Mouse (Mus musculus): ENCODE results near the gene Atp23. TPM values are rescaled to one million over a fixed set of nuclear protein-coding genes. Genes with fewer than 3 reads are reported as not detected.
A peak's percentile ranks its signal among the peaks of the same experiment; 100 is the strongest.

Gene Atp23
- polyA plus RNA-seq, 1 experiment from 2014 or later, result 15.4 TPM

GRCm38 (mm10) chr10:126901488-126901843, 311 bp upstream of the Atp23 start:
- Histone ChIP-seq H3K36me3 (peaks cover 16% of the 10 kb centered on the region), H3K27ac (peak overlapping the region; percentile 87; the same call in 1 of the 2 replicates), H3K9me3 (no peaks in the 10 kb centered on the region), H3K27me3 (ENCODE audit: insufficient read depth, poor library complexity, severe bottlenecking) (0 out of 2 replicates have a peak, but pooled peaks cover 5% of the 10 kb centered on the region), H3K4me3 (peak overlapping the region; percentile 83), H3K4me1 (replicated peaks) (peaks cover 16% of the 10 kb centered on the region)
- no peak for DNase-seq (ENCODE audit: low spot score)
- 2% methylated on average over 4 of the region's 4 CpGs for WGBS

DNA sequence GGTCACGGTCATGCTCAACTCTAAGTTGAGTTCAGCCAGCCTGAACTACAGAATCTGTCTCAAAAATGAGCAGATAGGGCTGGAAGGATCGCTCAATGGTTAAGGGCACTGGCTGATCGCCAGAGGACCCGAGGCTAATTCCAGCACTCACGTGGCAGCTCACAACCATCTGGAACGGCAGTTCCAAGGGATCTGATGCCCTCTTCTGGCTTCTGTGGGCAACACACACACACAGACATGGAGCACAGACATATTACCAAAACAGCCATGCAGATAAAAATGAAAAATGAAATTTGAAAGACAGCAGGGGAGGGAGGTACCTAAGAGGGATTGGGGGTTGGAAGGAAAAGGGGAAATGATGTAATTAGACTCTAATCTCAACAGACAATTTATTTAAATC, 5.3 kb downstream of the Atp23 start:
- Histone ChIP-seq H3K27ac (no peak overlapping the region), H3K4me3 (no peak overlapping the region), H3K9me3 (no peaks in the 10 kb centered on the region), H3K27me3 (ENCODE audit: insufficient read depth, poor library complexity, severe bottlenecking) (no peaks in the 10 kb centered on the region), H3K36me3 (peaks cover 68% of the 10 kb centered on the region), H3K4me1 (replicated peaks) (peaks cover 11% of the 10 kb centered on the region)
- WGBS, result 61% methylated on average over 6 of the region's 6 CpGs
- DNase-seq (ENCODE audit: low spot score), result no peak

GRCm38 (mm10) chr10:126894061-126894460, 7.1 kb downstream of the Atp23 start:
- 97% methylated on average over 15 of the region's 15 CpGs for WGBS
- no peaks in the 10 kb centered on the region for H3K4me1 ChIP-seq (replicated peaks)
- no peak overlapping the region for H3K27ac ChIP-seq
- no peak overlapping the region for H3K4me3 ChIP-seq
- H3K9me3 ChIP-seq, result 0 out of 2 replicates have a peak, but pooled peaks cover 1% of the 10 kb centered on the region
- peaks cover 84% of the 10 kb centered on the region for H3K36me3 ChIP-seq
- H3K27me3 ChIP-seq (ENCODE audit: insufficient read depth, poor library complexity, severe bottlenecking), result no peaks in the 10 kb centered on the region
- DNase-seq (ENCODE audit: low spot score), result no peak

GRCm38 (mm10) chr10:126893145-126893544, 8.0 kb downstream of the Atp23 start:
- Histone ChIP-seq H3K27me3 (ENCODE audit: insufficient read depth, poor library complexity, severe bottlenecking) (no peaks in the 10 kb centered on the region), H3K36me3 (peaks cover 84% of the 10 kb centered on the region), H3K9me3 (peaks cover 8% of the 10 kb centered on the region; the same call in 1 of the 2 replicates), H3K27ac (no peak overlapping the region), H3K4me3 (no peak overlapping the region), H3K4me1 (replicated peaks) (no peaks in the 10 kb centered on the region)
- no peak for DNase-seq (ENCODE audit: low spot score)
- WGBS, result 96% methylated on average over 7 of the region's 7 CpGs

DNA sequence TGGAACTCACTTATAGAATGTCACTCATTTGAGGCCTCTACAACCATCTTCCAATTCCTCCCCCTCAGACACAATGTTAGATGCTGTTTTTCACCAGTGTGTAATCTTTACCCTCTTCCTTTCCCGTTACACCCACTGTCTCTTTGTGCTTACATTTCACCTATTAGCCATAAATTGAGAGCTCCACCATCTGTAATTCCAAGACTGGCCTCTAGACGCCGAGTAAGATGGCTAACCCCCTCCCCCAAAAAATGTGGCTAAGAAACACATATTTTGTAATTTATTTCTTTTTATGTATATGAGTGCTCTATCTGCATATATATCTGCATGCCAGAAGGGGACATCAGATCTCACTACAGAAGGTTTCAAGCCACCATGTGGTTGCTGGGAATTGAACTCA, 27.4 kb downstream of the Atp23 start:
- Histone ChIP-seq H3K27me3 (ENCODE audit: insufficient read depth, poor library complexity, severe bottlenecking) (0 out of 2 replicates have a peak, but pooled peaks cover 3% of the 10 kb centered on the region), H3K9me3 (no peaks in the 10 kb centered on the region), H3K36me3 (no peaks in the 10 kb centered on the region), H3K4me3 (no peak overlapping the region), H3K4me1 (replicated peaks) (no peaks in the 10 kb centered on the region), H3K27ac (no peak overlapping the region)
- WGBS, result 90% methylated on average over 3 of the region's 3 CpGs
- DNase-seq (ENCODE audit: low spot score), result no peak

DNA sequence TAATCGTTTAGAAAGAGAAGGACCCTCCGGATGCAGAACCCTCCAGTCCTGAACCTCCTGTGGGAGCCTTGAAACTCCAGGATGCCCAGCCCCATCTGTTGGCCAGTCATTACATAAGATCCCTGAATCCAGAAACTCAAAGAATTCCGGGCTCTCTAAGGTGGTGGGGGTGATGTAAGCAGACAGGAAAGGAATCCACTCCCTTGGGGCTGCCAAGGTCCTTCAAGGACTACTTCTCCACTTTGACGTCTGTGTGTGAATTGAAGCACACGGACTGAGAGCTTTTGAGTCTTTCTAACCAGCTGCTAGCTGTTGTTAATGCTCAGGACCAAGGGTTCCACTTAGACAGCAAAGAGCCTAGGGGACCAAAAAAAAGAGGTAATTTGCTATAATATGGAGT, 28.9 kb downstream of the Atp23 start:
- H3K9me3 ChIP-seq, result no peaks in the 10 kb centered on the region
- no peaks in the 10 kb centered on the region for H3K36me3 ChIP-seq
- DNase-seq (ENCODE audit: low spot score), result no peak
- no peaks in the 10 kb centered on the region for H3K4me1 ChIP-seq (replicated peaks)
- no peak overlapping the region for H3K27ac ChIP-seq
- 0 out of 2 replicates have a peak, but pooled peaks cover 3% of the 10 kb centered on the region for H3K27me3 ChIP-seq (ENCODE audit: insufficient read depth, poor library complexity, severe bottlenecking)
- no peak overlapping the region for H3K4me3 ChIP-seq
- 74% methylated on average over 5 of the region's 5 CpGs for WGBS

GRCm38 (mm10) chr10:126869372-126870318, 31.5 kb downstream of the Atp23 start:
- Histone ChIP-seq H3K27ac (no peak overlapping the region), H3K36me3 (no peaks in the 10 kb centered on the region), H3K4me1 (replicated peaks) (no peaks in the 10 kb centered on the region), H3K9me3 (no peaks in the 10 kb centered on the region), H3K4me3 (no peak overlapping the region), H3K27me3 (ENCODE audit: insufficient read depth, poor library complexity, severe bottlenecking) (0 out of 2 replicates have a peak, but pooled peaks cover 3% of the 10 kb centered on the region)
- 30% methylated on average over 23 of the region's 23 CpGs for WGBS
- peak; percentile 73 for DNase-seq (ENCODE audit: low spot score)

- Histone ChIP-seq H3K4me3 (no peak overlapping the region), H3K27me3 (ENCODE audit: insufficient read depth, poor library complexity, severe bottlenecking) (0 out of 2 replicates have a peak, but pooled peaks cover 3% of the 10 kb centered on the region), H3K27ac (no peak overlapping the region), H3K4me1 (replicated peaks) (no peaks in the 10 kb centered on the region), H3K36me3 (no peaks in the 10 kb centered on the region), H3K9me3 (no peaks in the 10 kb centered on the region)
- 93% methylated on average over 8 of the region's 8 CpGs for WGBS
- no peak for DNase-seq (ENCODE audit: low spot score)
Observed at GRCm38 (mm10) chr10:126865284-126865683, 35.9 kb downstream of the Atp23 start.

GRCm38 (mm10) chr10:126862193-126862592, 39.0 kb downstream of the Atp23 start:
- no peak for DNase-seq (ENCODE audit: low spot score)
- Histone ChIP-seq H3K36me3 (no peaks in the 10 kb centered on the region), H3K4me1 (replicated peaks) (peaks cover 4% of the 10 kb centered on the region; the same call in 1 of the 2 replicates), H3K9me3 (no peaks in the 10 kb centered on the region), H3K4me3 (no peak overlapping the region), H3K27me3 (ENCODE audit: insufficient read depth, poor library complexity, severe bottlenecking) (no peaks in the 10 kb centered on the region), H3K27ac (no peak overlapping the region; the same call in 1 of the 2 replicates)
- 74% methylated on average over 12 of the region's 12 CpGs for WGBS

- Histone ChIP-seq H3K9me3 (no peaks in the 10 kb centered on the region; the same call in 1 of the 2 replicates), H3K4me1 (replicated peaks) (no peaks in the 10 kb centered on the region), H3K36me3 (no peaks in the 10 kb centered on the region), H3K27ac (no peak overlapping the region), H3K27me3 (ENCODE audit: insufficient read depth, poor library complexity, severe bottlenecking) (no peaks in the 10 kb centered on the region), H3K4me3 (no peak overlapping the region)
- DNase-seq (ENCODE audit: low spot score), result no peak
- 80% methylated on average over 10 of the region's 10 CpGs for WGBS
Observed at GRCm38 (mm10) chr10:126853286-126853685, 47.9 kb downstream of the Atp23 start.

DNA sequence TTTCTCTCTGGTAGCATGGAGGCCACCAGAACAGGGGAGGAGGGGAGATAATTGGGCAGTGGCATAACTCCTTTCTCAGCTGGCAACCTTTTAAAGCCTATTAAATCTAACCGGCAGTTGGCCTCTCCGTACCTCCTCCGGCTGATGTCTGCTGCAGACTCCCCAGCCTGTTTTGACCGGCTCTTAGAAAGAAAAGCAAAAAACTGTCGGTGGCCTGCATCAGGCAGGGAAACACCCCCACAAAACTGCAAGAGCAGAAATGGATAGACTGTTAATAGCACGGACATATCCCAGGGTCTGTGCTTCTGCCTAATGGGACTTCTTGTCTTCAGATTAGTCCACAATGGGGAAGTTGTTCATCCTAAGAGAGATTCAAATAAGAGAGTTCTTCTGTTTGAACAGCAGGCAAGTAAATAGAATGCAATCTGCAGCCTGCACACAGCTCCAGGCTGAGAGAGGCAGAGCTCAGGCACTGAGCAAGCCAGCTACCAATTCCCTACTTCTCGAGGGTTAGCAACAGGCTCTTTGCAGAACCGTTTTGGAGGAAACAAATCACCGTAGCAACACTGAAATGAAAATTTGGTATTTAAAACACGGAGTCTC, 55.7 kb downstream of the Atp23 start:
- Histone ChIP-seq H3K36me3 (no peaks in the 10 kb centered on the region), H3K4me1 (replicated peaks) (peaks cover 16% of the 10 kb centered on the region), H3K27me3 (ENCODE audit: insufficient read depth, poor library complexity, severe bottlenecking) (no peaks in the 10 kb centered on the region), H3K9me3 (no peaks in the 10 kb centered on the region; the same call in 1 of the 2 replicates), H3K4me3 (peak overlapping the region; percentile 13; the same call in 1 of the 2 replicates), H3K27ac (peak overlapping the region; percentile 66)
- DNase-seq (ENCODE audit: low spot score), result peak; percentile 23
- 28% methylated on average over 10 of the region's 10 CpGs for WGBS

- no peaks in the 10 kb centered on the region; the same call in 1 of the 2 replicates for H3K9me3 ChIP-seq
- no peaks in the 10 kb centered on the region for H3K27me3 ChIP-seq (ENCODE audit: insufficient read depth, poor library complexity, severe bottlenecking)
- H3K27ac ChIP-seq, result no peak overlapping the region
- 37% methylated on average over 12 of the region's 12 CpGs for WGBS
- no peaks in the 10 kb centered on the region for H3K36me3 ChIP-seq
- peaks cover 16% of the 10 kb centered on the region for H3K4me1 ChIP-seq (replicated peaks)
- no peak overlapping the region for H3K4me3 ChIP-seq
- peak; percentile 40 for DNase-seq (ENCODE audit: low spot score)
Observed at GRCm38 (mm10) chr10:126844689-126845088, 56.5 kb downstream of the Atp23 start.

GRCm38 (mm10) chr10:126840266-126840665, 60.9 kb downstream of the Atp23 start:
- no peak for DNase-seq (ENCODE audit: low spot score)
- H3K36me3 ChIP-seq, result no peaks in the 10 kb centered on the region
- peaks cover 5% of the 10 kb centered on the region for H3K4me1 ChIP-seq (replicated peaks)
- no peaks in the 10 kb centered on the region for H3K27me3 ChIP-seq (ENCODE audit: insufficient read depth, poor library complexity, severe bottlenecking)
- H3K27ac ChIP-seq, result no peak overlapping the region
- no peak overlapping the region for H3K4me3 ChIP-seq
- no peaks in the 10 kb centered on the region for H3K9me3 ChIP-seq
